Mouse (Mus musculus) forebrain, embryonic 15.5 days (tissue): Measurements from ENCODE around the gene Sesn1. TPM values are rescaled to one million over a fixed set of nuclear protein-coding genes. Genes with fewer than 3 reads are reported as not detected.

Experiments used
- ATAC-seq: fragments of 200-750 bp; cut with Nextera tagmentation; replicated peaks from 2 replicates; pipeline ENCODE4 v1.8.0; 2017; ENCODE audit warnings: mild to moderate bottlenecking, moderate TSS enrichment, moderate library complexity
- H3K27ac ChIP-seq: fragments of 300-500 bp; sonication (generic); replicated peaks from 2 replicates; pipeline ENCODE4 v1.5.1; 2015; ENCODE audit warnings: mild to moderate bottlenecking, inconsistent platforms
- H3K27me3 ChIP-seq: fragments of 300-500 bp; sonication (generic); 2 replicates; pipeline ENCODE4 v1.6.1; 2015; ENCODE audit warnings: inconsistent platforms
- H3K36me3 ChIP-seq: fragments of 300-500 bp; sonication (generic); 2 replicates; pipeline ENCODE4 v1.6.1; 2015; ENCODE audit warnings: mild to moderate bottlenecking, inconsistent platforms
- H3K4me1 ChIP-seq: fragments of 300-500 bp; sonication (generic); 2 replicates; pipeline ENCODE4 v1.6.1; 2015; ENCODE audit warnings: inconsistent platforms
- H3K4me2 ChIP-seq: fragments of 300-500 bp; sonication (generic); replicated peaks from 2 replicates; pipeline ENCODE4 v1.6.1; 2015; ENCODE audit warnings: mild to moderate bottlenecking, inconsistent platforms
- H3K4me3 ChIP-seq: fragments of 300-500 bp; sonication (generic); 2 replicates; pipeline ENCODE4 v1.5.1; 2015; ENCODE audit warnings: mild to moderate bottlenecking, inconsistent platforms
- H3K9ac ChIP-seq: fragments of 300-500 bp; sonication (generic); replicated peaks from 2 replicates; pipeline ENCODE4 v1.6.1; 2015; ENCODE audit warnings: mild to moderate bottlenecking, inconsistent platforms
- H3K9me3 ChIP-seq: fragments of 300-500 bp; sonication (generic); 2 replicates; pipeline ENCODE4 v1.6.1; 2016; ENCODE audit warnings: inconsistent platforms
- WGBS: fragments of 180-500 bp; shearing (Covaris S2); methylation state at CpG from one replicate; pipeline ENCODE4 v1.1.7; 2015; ENCODE audit warnings: mixed read lengths; 5-methylcytosine and 5-hydroxymethylcytosine counted together
- polyA plus RNA-seq: library from polyadenylated mRNA; unstranded; fragments of >200 nt; fragmentation: Nextera tagmentation; extraction: Ambion mirVana; gene quantifications from 2 replicates; pipeline ENCODE4 v1.2.1, GENCODE M21; 2015

The Sesn1 gene
- 55.7 and 56.4 TPM in 2 replicates for polyA plus RNA-seq

GRCm38 (mm10) chr10:41809771-41810563 lies at the start of gene Sesn1, which contains the start of gene Cep57l1:
Sesn1 (plus strand) TSS chr10:41809935.
Cep57l1 (minus strand) TSS chr10:41809871.
- WGBS, result under 1% methylated on average over 68 of the region's 69 CpGs
- no peaks in the 10 kb centered on the region for H3K36me3 ChIP-seq
- H3K27me3 ChIP-seq, result no peaks in the 10 kb centered on the region
- ATAC-seq, result peak; percentile 95
- peak within 1 kb of the TSS; percentile 97 for H3K27ac ChIP-seq
- H3K9ac ChIP-seq, result peak within 1 kb of the TSS; percentile 90
- H3K4me1 ChIP-seq, result peaks cover 39% of the 10 kb centered on the region
- peak within 1 kb of the TSS; percentile 79 for H3K4me2 ChIP-seq
- H3K9me3 ChIP-seq, result no peaks in the 10 kb centered on the region
- peak within 1 kb of the TSS; percentile 94 for H3K4me3 ChIP-seq

GRCm38 (mm10) chr10:41760866-41761265 lies 48.9 kb upstream of the Sesn1 start:
- Histone ChIP-seq H3K9me3 (no peaks in the 10 kb centered on the region), H3K36me3 (no peaks in the 10 kb centered on the region), H3K4me1 (no peaks in the 10 kb centered on the region), H3K9ac (no peak overlapping the region), H3K27ac (no peak overlapping the region), H3K4me3 (no peak overlapping the region), H3K27me3 (no peaks in the 10 kb centered on the region), H3K4me2 (no peak overlapping the region)
- ATAC-seq, result no peak
- 85% methylated on average over 3 of the region's 3 CpGs for WGBS

GRCm38 (mm10) chr10:41763741-41764385 lies 45.9 kb upstream of the Sesn1 start:
- no peak for ATAC-seq
- H3K27me3 ChIP-seq, result no peaks in the 10 kb centered on the region
- 83% methylated on average over 3 of the region's 3 CpGs for WGBS
- no peak overlapping the region for H3K27ac ChIP-seq
- no peaks in the 10 kb centered on the region for H3K9me3 ChIP-seq
- H3K4me2 ChIP-seq, result no peak overlapping the region
- H3K4me3 ChIP-seq, result no peak overlapping the region
- H3K9ac ChIP-seq, result no peak overlapping the region
- no peaks in the 10 kb centered on the region for H3K36me3 ChIP-seq
- no peaks in the 10 kb centered on the region for H3K4me1 ChIP-seq

GRCm38 (mm10) chr10:41765586-41765985 lies 44.1 kb upstream of the Sesn1 start:
- Histone ChIP-seq H3K9ac (no peak overlapping the region), H3K4me1 (no peaks in the 10 kb centered on the region), H3K9me3 (no peaks in the 10 kb centered on the region), H3K27ac (no peak overlapping the region), H3K36me3 (no peaks in the 10 kb centered on the region), H3K4me3 (no peak overlapping the region), H3K4me2 (no peak overlapping the region), H3K27me3 (no peaks in the 10 kb centered on the region)
- WGBS, result 82% methylated on average over 4 of the region's 4 CpGs
- ATAC-seq, result no peak

GRCm38 (mm10) chr10:41766280-41766679 lies 43.5 kb upstream of the Sesn1 start:
- no peak overlapping the region for H3K4me2 ChIP-seq
- H3K27me3 ChIP-seq, result no peaks in the 10 kb centered on the region
- H3K36me3 ChIP-seq, result no peaks in the 10 kb centered on the region
- no peaks in the 10 kb centered on the region for H3K9me3 ChIP-seq
- H3K27ac ChIP-seq, result no peak overlapping the region
- 87% methylated on average over 4 of the region's 4 CpGs for WGBS
- H3K9ac ChIP-seq, result no peak overlapping the region
- no peak overlapping the region for H3K4me3 ChIP-seq
- no peak for ATAC-seq
- no peaks in the 10 kb centered on the region for H3K4me1 ChIP-seq

GRCm38 (mm10) chr10:41767254-41767653 lies 42.5 kb upstream of the Sesn1 start:
- Histone ChIP-seq H3K4me3 (no peak overlapping the region), H3K9ac (no peak overlapping the region), H3K4me1 (no peaks in the 10 kb centered on the region), H3K27me3 (no peaks in the 10 kb centered on the region), H3K36me3 (no peaks in the 10 kb centered on the region), H3K27ac (no peak overlapping the region), H3K9me3 (no peaks in the 10 kb centered on the region), H3K4me2 (no peak overlapping the region)
- 93% methylated on average over 6 of the region's 6 CpGs for WGBS
- ATAC-seq, result no peak

- no peak overlapping the region for H3K27ac ChIP-seq
- peaks cover 6% of the 10 kb centered on the region for H3K9me3 ChIP-seq
- WGBS, result 93% methylated on average over 6 of the region's 6 CpGs
- H3K4me3 ChIP-seq, result no peak overlapping the region
- H3K36me3 ChIP-seq, result peaks cover 7% of the 10 kb centered on the region
- no peak overlapping the region for H3K4me2 ChIP-seq
- ATAC-seq, result no peak
- no peaks in the 10 kb centered on the region for H3K27me3 ChIP-seq
- H3K9ac ChIP-seq, result no peak overlapping the region
- no peaks in the 10 kb centered on the region for H3K4me1 ChIP-seq
Observed at GRCm38 (mm10) chr10:41792375-41792774, 17.4 kb upstream of the Sesn1 start.

GRCm38 (mm10) chr10:41797253-41797652 lies 12.5 kb upstream of the Sesn1 start:
- WGBS, result 96% methylated on average over 8 of the region's 8 CpGs
- H3K36me3 ChIP-seq, result peaks cover 49% of the 10 kb centered on the region
- H3K4me1 ChIP-seq, result no peaks in the 10 kb centered on the region
- H3K9me3 ChIP-seq, result no peaks in the 10 kb centered on the region
- no peak overlapping the region for H3K4me2 ChIP-seq
- H3K4me3 ChIP-seq, result no peak overlapping the region
- no peaks in the 10 kb centered on the region for H3K27me3 ChIP-seq
- no peak overlapping the region for H3K9ac ChIP-seq
- no peak overlapping the region for H3K27ac ChIP-seq
- no peak for ATAC-seq

GRCm38 (mm10) chr10:41803467-41803866 lies 6.3 kb upstream of the Sesn1 start:
- 98% methylated on average over 8 of the region's 8 CpGs for WGBS
- no peak overlapping the region for H3K9ac ChIP-seq

GRCm38 (mm10) chr10:41804711-41805110 lies 5.0 kb upstream of the Sesn1 start:
- Histone ChIP-seq H3K27ac (no peak overlapping the region), H3K9me3 (0 out of 2 replicates have a peak, but pooled peaks cover 5% of the 10 kb centered on the region), H3K4me3 (no peak overlapping the region), H3K27me3 (no peaks in the 10 kb centered on the region), H3K4me2 (no peak overlapping the region), H3K4me1 (peaks cover 4% of the 10 kb centered on the region), H3K36me3 (peaks cover 28% of the 10 kb centered on the region), H3K9ac (no peak overlapping the region)
- 94% methylated on average over 3 of the region's 3 CpGs for WGBS
- ATAC-seq, result no peak

More at GRCm38 (mm10) chr10:41803467-41803866, 6.3 kb upstream of the Sesn1 start:
- Histone ChIP-seq H3K4me1 (no peaks in the 10 kb centered on the region), H3K4me3 (no peak overlapping the region), H3K36me3 (peaks cover 39% of the 10 kb centered on the region), H3K4me2 (no peak overlapping the region), H3K27me3 (no peaks in the 10 kb centered on the region), H3K9me3 (0 out of 2 replicates have a peak, but pooled peaks cover 5% of the 10 kb centered on the region), H3K27ac (no peak overlapping the region)
- ATAC-seq, result no peak

- Histone ChIP-seq H3K27me3 (no peaks in the 10 kb centered on the region), H3K36me3 (peaks cover 16% of the 10 kb centered on the region), H3K9me3 (0 out of 2 replicates have a peak, but pooled peaks cover 5% of the 10 kb centered on the region), H3K4me3 (no peak overlapping the region), H3K27ac (no peak overlapping the region), H3K4me2 (no peak overlapping the region), H3K4me1 (peaks cover 4% of the 10 kb centered on the region), H3K9ac (no peak overlapping the region)
- no peak for ATAC-seq
- 97% methylated on average over 2 of the region's 2 CpGs for WGBS
Observed at GRCm38 (mm10) chr10:41805729-41806355, 3.9 kb upstream of the Sesn1 start.
